Mouse (Mus musculus) B cell, adult 2 months (primary cell): ENCODE results near the gene Zfp691.
A peak's percentile ranks its signal among the peaks of the same experiment; 100 is the strongest.

ENCODE experiments used
- DNase-seq, 2 experiments: peaks; one replicate each; pipeline ENCODE4 v3.0.0; 2022

Zfp691 gene

GRCm38 (mm10) chr4:119173851-119174453, at the start of gene Zfp691:
Gene Zfp691, minus strand, starts transcription at chr4:119174195.
- peak; percentile 90 to 92 for DNase-seq

- DNase-seq = peak; percentile 43 to 44
Observed at GRCm38 (mm10) chr4:119223696-119224095, 49.7 kb upstream of the Zfp691 start.

GRCm38 (mm10) chr4:119218169-119218568, 44.2 kb upstream of the Zfp691 start, which contains the start of gene Tmem269:
Gene Tmem269, minus strand, starts transcription at chr4:119218217.
- DNase-seq = no peak

- no peak for DNase-seq
Observed at GRCm38 (mm10) chr4:119216667-119217066, 42.7 kb upstream of the Zfp691 start.

DNA sequence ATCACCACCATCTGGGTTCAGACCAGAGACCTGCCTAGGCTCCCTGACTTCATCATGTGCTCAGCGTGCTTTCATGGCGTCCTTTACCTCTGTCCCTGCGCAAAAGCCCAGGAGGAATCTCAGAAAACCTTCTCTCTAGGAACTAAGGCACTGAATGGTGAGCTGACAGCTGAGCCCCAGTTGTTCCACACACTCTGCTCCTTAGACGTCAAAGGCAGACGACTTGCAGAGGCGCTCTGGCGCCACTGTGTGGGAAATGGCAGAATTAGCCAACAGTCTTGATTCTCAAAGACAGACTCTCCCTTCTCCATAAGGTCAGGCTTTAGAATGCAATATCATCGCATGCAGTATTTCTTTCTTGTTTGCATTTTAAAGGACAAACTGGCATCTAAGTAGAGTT, 30.7 kb upstream of the Zfp691 start:
- peak; percentile 64 to 65 for DNase-seq

- no peak for DNase-seq
Observed at GRCm38 (mm10) chr4:119198105-119198504, 24.1 kb upstream of the Zfp691 start.

GRCm38 (mm10) chr4:119195582-119196320, 21.8 kb upstream of the Zfp691 start:
- DNase-seq = no peak

DNA sequence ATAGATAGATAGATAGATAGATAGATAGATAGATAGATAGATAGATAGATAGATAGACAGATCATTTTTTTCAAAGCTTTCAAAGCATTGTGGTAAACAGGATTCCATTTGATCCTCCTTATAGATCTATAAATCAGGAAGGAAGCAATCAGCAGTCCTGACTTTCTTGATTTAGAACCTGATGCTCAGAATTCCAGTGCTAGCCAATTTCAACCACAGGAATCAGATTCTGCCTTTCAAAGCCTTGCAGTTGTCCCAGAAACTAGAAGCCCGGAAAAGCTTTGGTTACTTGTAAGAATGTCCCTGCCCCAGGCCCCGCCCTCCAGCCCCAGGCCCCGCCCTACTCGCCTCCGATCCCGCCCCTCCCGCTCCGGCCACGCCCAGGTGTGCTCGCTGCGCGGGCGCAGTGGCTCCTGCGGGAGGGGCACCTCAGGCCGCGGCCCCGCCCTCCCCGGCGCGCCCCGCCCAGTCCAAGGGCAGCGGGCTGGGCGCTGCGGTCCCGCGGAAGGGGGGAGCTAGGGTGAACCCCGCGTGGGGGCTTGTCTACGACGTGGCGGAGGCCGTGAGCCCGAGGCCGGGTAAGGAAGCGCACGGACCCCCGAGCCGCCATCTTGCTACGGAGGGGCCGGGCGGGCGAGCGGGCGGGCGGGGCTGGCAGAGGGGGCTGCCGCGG, 21.1 kb upstream of the Zfp691 start, which contains the start of gene Svbp:
Gene Svbp, plus strand, starts transcription at position 398 of the 673 bp plus-strand sequence.
- DNase-seq = peak; percentile 93

- DNase-seq = no peak
Observed at GRCm38 (mm10) chr4:119192757-119193156, 18.8 kb upstream of the Zfp691 start.

- DNase-seq = no peak
Observed at GRCm38 (mm10) chr4:119191273-119191672, 17.3 kb upstream of the Zfp691 start.

- DNase-seq = no peak
Observed at GRCm38 (mm10) chr4:119190618-119191017, 16.6 kb upstream of the Zfp691 start.

- DNase-seq = no peak
Observed at GRCm38 (mm10) chr4:119189864-119190263, 15.9 kb upstream of the Zfp691 start, which contains the start of gene Ermap. Gene Ermap, minus strand, starts transcription at chr4:119190011.

- DNase-seq = no peak
Observed at GRCm38 (mm10) chr4:119189392-119189791, 15.4 kb upstream of the Zfp691 start.

DNA sequence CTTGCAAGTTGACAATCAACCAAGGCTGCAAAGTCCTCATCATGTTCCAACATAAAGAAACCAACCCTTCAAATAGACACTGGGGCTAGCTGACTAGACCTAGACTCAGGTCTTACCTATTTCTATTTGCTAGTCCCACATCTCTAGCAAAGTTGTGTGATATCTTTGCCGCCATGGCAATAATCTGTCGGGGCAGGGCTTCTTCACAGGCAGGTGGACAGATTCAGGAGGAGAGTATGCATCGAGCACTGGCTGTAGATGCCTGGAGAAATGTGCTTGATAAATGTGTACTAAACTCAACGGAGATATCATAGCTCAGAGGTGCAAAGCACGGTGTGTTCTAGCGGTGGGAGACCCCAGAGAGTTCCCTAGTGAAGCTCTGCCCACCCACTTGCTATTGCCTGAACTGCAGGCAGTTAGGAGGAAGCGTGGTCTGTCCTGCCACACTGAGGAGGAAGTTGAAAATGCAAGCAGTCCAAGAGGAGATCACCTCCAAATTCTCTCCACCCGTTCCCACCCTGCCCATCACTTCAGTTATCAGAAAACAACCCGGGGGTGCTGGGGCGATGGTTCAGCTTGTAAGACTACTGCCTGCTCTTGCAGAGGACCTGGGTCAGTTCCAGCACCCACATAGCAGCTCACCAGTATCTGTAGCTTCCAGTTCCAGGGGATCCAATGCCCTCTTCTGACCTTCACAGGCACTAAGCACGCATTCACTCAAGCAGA, 14.2 kb upstream of the Zfp691 start:
- peak; percentile 36 to 38 for DNase-seq

GRCm38 (mm10) chr4:119185771-119186170, 11.8 kb upstream of the Zfp691 start:
- no peak for DNase-seq

- DNase-seq = no peak
Observed at GRCm38 (mm10) chr4:119183525-119183924, 9.5 kb upstream of the Zfp691 start.

DNA sequence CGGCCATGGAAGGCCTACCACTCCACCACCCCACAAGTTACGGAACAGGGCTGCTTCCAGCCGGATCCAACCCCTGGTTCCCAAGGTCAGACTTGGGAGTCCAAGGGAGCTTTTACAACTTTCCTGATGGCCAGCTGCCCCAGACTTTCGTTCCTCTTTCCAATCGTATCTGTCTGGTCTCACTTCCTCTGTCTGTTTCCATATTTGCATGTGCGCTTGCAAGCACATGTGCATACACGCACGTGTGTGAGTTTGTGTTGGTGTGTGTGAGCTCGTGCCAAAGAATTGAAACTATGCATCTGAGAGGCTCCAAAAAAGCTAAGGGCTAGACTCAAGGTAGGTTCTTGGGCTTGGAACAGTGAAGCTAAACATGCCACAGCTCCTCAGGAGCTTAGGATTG, 7.5 kb upstream of the Zfp691 start:
- peak; percentile 72 to 73 for DNase-seq

- DNase-seq = no peak
Observed at GRCm38 (mm10) chr4:119180133-119180707, 6.2 kb upstream of the Zfp691 start.

- no peak for DNase-seq
Observed at GRCm38 (mm10) chr4:119178331-119178730, 4.3 kb upstream of the Zfp691 start.

DNA sequence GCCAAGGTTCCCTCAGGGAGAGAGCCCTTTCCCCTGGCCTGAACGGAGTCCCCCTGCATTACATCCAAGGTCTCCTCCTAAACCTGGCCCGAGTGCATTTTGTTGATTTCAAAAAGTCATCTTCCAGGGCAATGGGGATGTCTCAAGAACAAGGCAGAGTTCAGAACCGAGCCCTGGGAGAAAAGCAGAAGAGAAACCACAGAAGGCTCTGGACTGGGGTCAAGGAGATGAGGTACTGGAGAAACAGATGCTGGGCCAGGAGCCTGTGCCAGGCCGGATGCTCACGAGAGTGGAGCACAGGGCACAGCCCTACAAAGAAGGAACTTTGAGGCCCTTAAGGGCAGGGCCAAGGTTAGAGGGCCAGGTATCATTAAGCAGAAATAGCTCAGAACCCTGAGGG, 3.7 kb upstream of the Zfp691 start:
- no peak for DNase-seq

DNA sequence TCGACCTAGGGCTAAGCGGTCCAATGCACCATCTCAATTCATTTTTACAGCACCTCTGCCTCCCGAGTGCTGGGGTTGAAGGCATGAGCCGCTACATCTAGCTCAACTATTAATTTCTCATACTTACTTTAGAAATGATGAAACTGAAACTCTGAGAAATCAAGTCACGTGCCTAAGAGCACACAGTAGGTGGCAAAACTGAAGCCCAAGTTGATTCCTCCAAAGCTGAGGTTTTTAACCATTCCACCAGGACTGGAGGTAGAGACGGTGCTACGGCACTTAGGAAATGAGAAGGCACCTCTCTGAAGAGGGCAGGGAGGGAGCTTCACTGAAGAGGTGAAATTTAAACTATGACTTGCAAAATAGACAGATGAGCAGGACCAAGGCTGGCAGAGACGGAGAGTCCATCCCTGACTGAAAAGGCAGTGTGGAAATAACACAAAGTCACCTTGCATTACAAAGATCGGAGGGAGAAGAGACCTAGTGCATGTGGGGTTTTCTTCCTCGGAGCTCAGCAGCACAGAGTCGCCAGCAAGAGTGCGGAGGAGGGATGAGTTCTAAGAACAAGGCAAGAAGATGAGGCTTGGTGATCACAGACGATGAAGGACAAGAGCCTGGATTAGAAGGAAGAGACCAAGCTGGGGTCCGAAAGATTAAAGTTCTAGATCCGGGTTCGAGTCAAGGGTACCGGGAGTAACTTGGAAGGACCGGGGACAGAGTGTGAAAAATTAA, 910 bp downstream of the Zfp691 start:
- peak in 1 of 2 experiments; percentile 31 for DNase-seq

GRCm38 (mm10) chr4:119167663-119168062, 6.3 kb downstream of the Zfp691 start:
- DNase-seq = peak; percentile 93 to 95
